Comparison of ENCODE assay signal across 8 mouse cellular contexts in the genomic region with DNA sequence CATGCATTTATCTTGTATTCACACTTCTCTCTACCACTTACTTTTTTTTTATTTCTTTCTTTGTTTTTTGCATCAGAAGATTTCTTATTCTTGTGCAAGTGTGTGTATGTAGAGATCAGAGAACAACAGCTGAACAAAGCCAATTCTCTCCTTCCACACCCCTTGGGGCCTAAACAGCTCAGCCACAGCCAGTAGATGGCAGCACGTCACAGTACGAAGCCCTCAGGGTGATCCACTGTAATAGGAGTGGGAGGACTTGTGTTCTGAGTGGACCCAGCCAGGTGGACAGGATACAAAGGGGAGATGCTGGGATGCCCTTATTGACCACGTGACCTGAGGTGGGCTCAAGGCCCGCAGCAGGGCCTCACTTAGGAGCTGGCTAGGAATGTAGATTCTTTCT. TPM values are rescaled to one million over a fixed set of nuclear protein-coding genes. Genes with fewer than 3 reads are reported as not detected.
DNase-seq lines count a peak whose midpoint lies in the region; ATAC-seq and TF ChIP-seq lines count a peak whose summit lies in the region.

No protein-coding gene starts in this region.

- H3K27me3 ChIP-seq in C2C12 (ENCODE audit: control insufficient read depth, insufficient read depth, insufficient read length) = peaks cover 4% of the 10 kb centered on the region
- H3K27me3 ChIP-seq in embryonic facial prominence, embryonic 12.5 days = no peaks in the 10 kb centered on the region
- H3K27me3 ChIP-seq in neural tube, embryonic 11.5 days (ENCODE audit: control insufficient read depth, insufficient read depth, low read length) = no peaks in the 10 kb centered on the region
- no peaks in the 10 kb centered on the region for H3K27me3 ChIP-seq in stomach, postnatal 0 days (ENCODE audit: control insufficient read depth, insufficient read depth, low read length)

- no peaks in the 10 kb centered on the region for H3K9me3 ChIP-seq in embryonic facial prominence, embryonic 12.5 days
- H3K9me3 ChIP-seq in neural tube, embryonic 11.5 days (ENCODE audit: control insufficient read depth, low read length) = no peaks in the 10 kb centered on the region
- no peaks in the 10 kb centered on the region for H3K9me3 ChIP-seq in stomach, postnatal 0 days (ENCODE audit: control insufficient read depth, low read length)

- 0 out of 2 replicates have a peak, but pooled peaks have one; percentile 72 for ATAC-seq in embryonic facial prominence, embryonic 12.5 days (ENCODE audit: insufficient number of reproducible peaks, insufficient read depth, low FRiP score, low TSS enrichment)
- no peak for ATAC-seq in neural tube, embryonic 11.5 days (ENCODE audit: insufficient read depth, low FRiP score, low TSS enrichment)
- ATAC-seq in stomach, postnatal 0 days (ENCODE audit: low FRiP score, low TSS enrichment) = peak; percentile 86

- whole genome bisulfite sequencing in embryonic facial prominence, embryonic 12.5 days = 5% methylated on average over 4 of the region's 4 CpGs
- 9% methylated on average over 4 of the region's 4 CpGs for WGBS in neural tube, embryonic 11.5 days
- 4% methylated on average over 4 of the region's 4 CpGs for WGBS in stomach, postnatal 0 days

- H3K36me3 ChIP-seq in C2C12 (ENCODE audit: control insufficient read depth, insufficient read depth) = no peaks in the 10 kb centered on the region
- H3K36me3 ChIP-seq in embryonic facial prominence, embryonic 12.5 days = no peaks in the 10 kb centered on the region
- H3K36me3 ChIP-seq in neural tube, embryonic 11.5 days (ENCODE audit: control insufficient read depth, insufficient read depth, low read length) = no peaks in the 10 kb centered on the region
- no peaks in the 10 kb centered on the region for H3K36me3 ChIP-seq in stomach, postnatal 0 days (ENCODE audit: control insufficient read depth, insufficient read depth, low read length)

- no peaks in the 10 kb centered on the region for H3K79me3 ChIP-seq in C2C12 (ENCODE audit: low read depth)

- peak; percentile 91 for TF ChIP-seq CTCF in C2C12 (IDR thresholded peaks at IDR 0.05; ENCODE audit: control insufficient read depth, insufficient read depth, insufficient read length)
- peak; percentile 95 for TF ChIP-seq CTCF in stomach, postnatal 0 days (IDR thresholded peaks at IDR 0.05; ENCODE audit: low read depth)

- H3K4me3 ChIP-seq in C2C12 (ENCODE audit: insufficient read depth, poor library complexity, severe bottlenecking) = no peak overlapping the region
- no peak overlapping the region for H3K4me3 ChIP-seq in embryonic facial prominence, embryonic 12.5 days
- no peak overlapping the region for H3K4me3 ChIP-seq in neural tube, embryonic 11.5 days (ENCODE audit: low read depth, low read length)
- no peak overlapping the region for H3K4me3 ChIP-seq in stomach, postnatal 0 days (ENCODE audit: low read depth, low read length)

- H3K4me2 ChIP-seq in embryonic facial prominence, embryonic 12.5 days (replicated peaks) = no peak overlapping the region
- H3K4me2 ChIP-seq in neural tube, embryonic 11.5 days (ENCODE audit: low read depth) = no peak overlapping the region
- no peak overlapping the region for H3K4me2 ChIP-seq in stomach, postnatal 0 days (replicated peaks; ENCODE audit: low read depth)

- H3K79me2 ChIP-seq in C2C12 (ENCODE audit: control insufficient read depth, insufficient read depth) = no peaks in the 10 kb centered on the region

- no peak for TF ChIP-seq EP300 in stomach, postnatal 0 days (optimal IDR thresholded peaks at IDR 0.05)

- H3K27ac ChIP-seq in embryonic facial prominence, embryonic 12.5 days = no peak overlapping the region
- no peak overlapping the region for H3K27ac ChIP-seq in neural tube, embryonic 11.5 days (ENCODE audit: low read depth, low read length)
- no peak overlapping the region for H3K27ac ChIP-seq in stomach, postnatal 0 days (replicated peaks)

- H3ac ChIP-seq in C2C12 (ENCODE audit: control insufficient read depth, insufficient read length, low read depth) = no peak overlapping the region

- H3K4me1 ChIP-seq in embryonic facial prominence, embryonic 12.5 days = no peaks in the 10 kb centered on the region
- H3K4me1 ChIP-seq in neural tube, embryonic 11.5 days (ENCODE audit: control insufficient read depth, insufficient read depth, low read length) = no peaks in the 10 kb centered on the region
- H3K4me1 ChIP-seq in stomach, postnatal 0 days (replicated peaks; ENCODE audit: control insufficient read depth, insufficient read depth) = no peaks in the 10 kb centered on the region

- H3K9ac ChIP-seq in embryonic facial prominence, embryonic 12.5 days = no peak overlapping the region
- H3K9ac ChIP-seq in neural tube, embryonic 11.5 days (ENCODE audit: low read length) = no peak overlapping the region
- H3K9ac ChIP-seq in stomach, postnatal 0 days (ENCODE audit: low read length) = no peak overlapping the region

- DNase-seq in adrenal gland, postnatal 10 days = peak; percentile 87
- peak; percentile 61 to 62 for DNase-seq in heart, adult 9 months (ENCODE audit: low spot score in 2 of 2)
- peak; percentile 58 to 84 for DNase-seq in kidney, adult 8-10 months
- peak; percentile 73 for DNase-seq in liver
- peak; percentile 81 for DNase-seq in neural tube, embryonic 11.5 days (ENCODE audit: low spot score)
- DNase-seq in stomach, postnatal 0 days (ENCODE audit: low spot score) = peak; percentile 86

TF ChIP-seq in C2C12, 6 proteins besides CTCF, POLR2A, EP300 and RAD21:
- TF ChIP-seq MYOG (IDR thresholded peaks at IDR 0.05; ENCODE audit: control insufficient read depth, extremely low read depth, insufficient read length) (no peak), MAX (IDR thresholded peaks at IDR 0.05) (no peak), FOSL1 (IDR thresholded peaks at IDR 0.05; ENCODE audit: insufficient read depth, low read length, poor library complexity, severe bottlenecking) (no peak), USF1 (IDR thresholded peaks at IDR 0.05; ENCODE audit: low read depth) (no peak), MYOD1 (IDR thresholded peaks at IDR 0.05; ENCODE audit: control insufficient read depth, insufficient read length, low read depth) (no peak), CEBPB (IDR thresholded peaks at IDR 0.05; ENCODE audit: low read depth) (no peak)

RNA-seq across cellular contexts. Expression of gene Cnr2, which starts 5.3 kb away (rescaled TPM):
- not detected for polyA plus RNA-seq in C2C12 (2012; fragmentation: generic; extraction: Trizol)
- total RNA-seq in adrenal gland, postnatal 10 days (2021) = 1 to 10 TPM; 2.4 to 3.9 TPM
- 0.19 and 0.38 TPM in 2 replicates for polyA plus RNA-seq in embryonic facial prominence, embryonic 12.5 days (2016; fragmentation: Nextera tagmentation; extraction: Ambion mirVana)
- 0.38 and 1.0 TPM in 2 replicates for polyA plus RNA-seq in neural tube, embryonic 11.5 days (2014; fragmentation: Nextera tagmentation; extraction: Ambion mirVana)
- polyA plus RNA-seq in stomach, postnatal 0 days (2015; fragmentation: Nextera tagmentation; extraction: Ambion mirVana) = 0.10 and 0.11 TPM in 2 replicates

RNA-seq across cellular contexts. Expression of gene Pnrc2, which starts 16.2 kb away (rescaled TPM):
- polyA plus RNA-seq in C2C12 (2012; fragmentation: generic; extraction: Trizol) = 21.7 TPM
- 100 to 1,000 TPM in 1 of 2 experiments, 10 to 100 TPM in 1; 98.7 to 149 TPM for total RNA-seq in adrenal gland, postnatal 10 days (2021)
- polyA plus RNA-seq in embryonic facial prominence, embryonic 12.5 days (2016; fragmentation: Nextera tagmentation; extraction: Ambion mirVana) = 177 and 187 TPM in 2 replicates
- polyA plus RNA-seq in neural tube, embryonic 11.5 days (2014; fragmentation: Nextera tagmentation; extraction: Ambion mirVana) = 196 and 201 TPM in 2 replicates
- 101 TPM in 2 replicates for polyA plus RNA-seq in stomach, postnatal 0 days (2015; fragmentation: Nextera tagmentation; extraction: Ambion mirVana)

RNA-seq across cellular contexts. Expression of gene Fuca1, which starts 30.7 kb away (rescaled TPM):
- polyA plus RNA-seq in C2C12 (2012; fragmentation: generic; extraction: Trizol) = 26.8 TPM
- total RNA-seq in adrenal gland, postnatal 10 days (2021) = 100 to 1,000 TPM in 1 of 2 experiments, 10 to 100 TPM in 1; 96.9 to 109 TPM
- 51.6 and 59.7 TPM in 2 replicates for polyA plus RNA-seq in embryonic facial prominence, embryonic 12.5 days (2016; fragmentation: Nextera tagmentation; extraction: Ambion mirVana)
- polyA plus RNA-seq in neural tube, embryonic 11.5 days (2014; fragmentation: Nextera tagmentation; extraction: Ambion mirVana) = 47.2 and 60.6 TPM in 2 replicates
- 171 and 179 TPM in 2 replicates for polyA plus RNA-seq in stomach, postnatal 0 days (2015; fragmentation: Nextera tagmentation; extraction: Ambion mirVana)

RNA-seq across cellular contexts. Expression of gene Srsf10, which starts 34.3 kb away (rescaled TPM):
- polyA plus RNA-seq in C2C12 (2012; fragmentation: generic; extraction: Trizol) = 37.2 TPM
- total RNA-seq in adrenal gland, postnatal 10 days (2021) = 100 to 1,000 TPM in 1 of 2 experiments, 10 to 100 TPM in 1; 94.0 to 117 TPM
- polyA plus RNA-seq in embryonic facial prominence, embryonic 12.5 days (2016; fragmentation: Nextera tagmentation; extraction: Ambion mirVana) = 342 and 361 TPM in 2 replicates
- polyA plus RNA-seq in neural tube, embryonic 11.5 days (2014; fragmentation: Nextera tagmentation; extraction: Ambion mirVana) = 349 and 359 TPM in 2 replicates
- polyA plus RNA-seq in stomach, postnatal 0 days (2015; fragmentation: Nextera tagmentation; extraction: Ambion mirVana) = 83.7 and 88.1 TPM in 2 replicates

RNA-seq across cellular contexts. Expression of gene Hmgcl, which starts 56.4 kb away (rescaled TPM):
- 24.3 TPM for polyA plus RNA-seq in C2C12 (2012; fragmentation: generic; extraction: Trizol)
- total RNA-seq in adrenal gland, postnatal 10 days (2021) = 100 to 1,000 TPM in 1 of 2 experiments, 10 to 100 TPM in 1; 84.4 to 108 TPM
- 76.3 and 81.5 TPM in 2 replicates for polyA plus RNA-seq in embryonic facial prominence, embryonic 12.5 days (2016; fragmentation: Nextera tagmentation; extraction: Ambion mirVana)
- 62.3 and 62.7 TPM in 2 replicates for polyA plus RNA-seq in neural tube, embryonic 11.5 days (2014; fragmentation: Nextera tagmentation; extraction: Ambion mirVana)
- 154 and 163 TPM in 2 replicates for polyA plus RNA-seq in stomach, postnatal 0 days (2015; fragmentation: Nextera tagmentation; extraction: Ambion mirVana)
